ENCODE assay signal across 10 mouse cellular contexts in genomic region chr11:33928658-33929057, GRCm38 (mm10). TPM values are rescaled to one million over a fixed set of nuclear protein-coding genes. Genes with fewer than 3 reads are reported as not detected.
DNase-seq lines count a peak whose midpoint lies in the region; ATAC-seq lines count a peak whose summit lies in the region.
"Had no signal": no experiment of that assay in that cellular context is flagged by ENCODE, and none has a peak within 500 bp of the region (broad histone marks: within the 10 kb centered on the region; RNA-seq: fewer than 3 reads in every experiment).

No protein-coding gene starts in this region.

- no peak overlapping the region for H3K9ac ChIP-seq in embryonic facial prominence, embryonic 11.5 days (replicated peaks; ENCODE audit: low read length)
- no peak overlapping the region for H3K9ac ChIP-seq in limb, embryonic 13.5 days
- H3K9ac ChIP-seq: neural tube, embryonic 12.5 days had no signal

- 21% methylated on average over 7 of the region's 7 CpGs for WGBS in embryonic facial prominence, embryonic 11.5 days
- WGBS in limb, embryonic 13.5 days = 10% methylated on average over 7 of the region's 7 CpGs

- no peak overlapping the region for H3K4me2 ChIP-seq in embryonic facial prominence, embryonic 11.5 days (ENCODE audit: low read depth, low read length)
- 0 out of 2 replicates have a peak overlapping the region, but pooled peaks have one; percentile 7 for H3K4me2 ChIP-seq in limb, embryonic 13.5 days (replicated peaks)
- H3K4me2 ChIP-seq: neural tube, embryonic 12.5 days had no signal

- no peaks in the 10 kb centered on the region for H3K27me3 ChIP-seq in embryonic facial prominence, embryonic 11.5 days (ENCODE audit: control insufficient read depth, insufficient read depth, low read length)
- H3K27me3 ChIP-seq in limb, embryonic 13.5 days = peaks cover 12% of the 10 kb centered on the region

- H3K36me3 ChIP-seq in embryonic facial prominence, embryonic 11.5 days (replicated peaks; ENCODE audit: control insufficient read depth, insufficient read depth, low read depth, low read length) = no peaks in the 10 kb centered on the region
- no peaks in the 10 kb centered on the region for H3K36me3 ChIP-seq in limb, embryonic 13.5 days
- H3K36me3 ChIP-seq: G1E; neural tube, embryonic 12.5 days had no signal

- 0 out of 2 replicates have a peak, but pooled peaks have one; percentile 45 for ATAC-seq in embryonic facial prominence, embryonic 11.5 days (replicated peaks; ENCODE audit: insufficient number of reproducible peaks, low FRiP score, low TSS enrichment, low read depth)
- peak; percentile 70 for ATAC-seq in limb, embryonic 13.5 days (ENCODE audit: low FRiP score, low read depth)

- H3K27ac ChIP-seq in embryonic facial prominence, embryonic 11.5 days (replicated peaks; ENCODE audit: low read depth, low read length) = no peak overlapping the region
- no peak overlapping the region for H3K27ac ChIP-seq in limb, embryonic 13.5 days
- H3K27ac ChIP-seq: neural tube, embryonic 12.5 days had no signal

- H3K4me3 ChIP-seq in embryonic facial prominence, embryonic 11.5 days (ENCODE audit: low read depth, low read length) = no peak overlapping the region
- no peak overlapping the region for H3K4me3 ChIP-seq in limb, embryonic 13.5 days
- H3K4me3 ChIP-seq: neural tube, embryonic 12.5 days had no signal

- no peaks in the 10 kb centered on the region for H3K9me3 ChIP-seq in embryonic facial prominence, embryonic 11.5 days (replicated peaks; ENCODE audit: control insufficient read depth, low read length)
- H3K9me3 ChIP-seq in limb, embryonic 13.5 days = no peaks in the 10 kb centered on the region
- H3K9me3 ChIP-seq: neural tube, embryonic 12.5 days had no signal

- DNase-seq in cerebellum, postnatal 10 days = peak; percentile 42 to 49
- DNase-seq in cerebellum, adult 9-10 months = no peak
- peak; percentile 33 for DNase-seq in ovary, postnatal 14 days (ENCODE audit: low spot score)
- DNase-seq in ovary, postnatal 36 days (ENCODE audit: low spot score) = no peak
- peak; percentile 85 for DNase-seq in embryonic facial prominence, embryonic 11.5 days (ENCODE audit: low spot score)
- DNase-seq in retina, embryonic 14.5 days (ENCODE audit: low spot score) = peak; percentile 75
- no peak for DNase-seq in cerebellum, adult 18-20 months

- H3K4me1 ChIP-seq in embryonic facial prominence, embryonic 11.5 days (ENCODE audit: control insufficient read depth, insufficient read depth, low read length) = no peaks in the 10 kb centered on the region
- H3K4me1 ChIP-seq in limb, embryonic 13.5 days = peaks cover 39% of the 10 kb centered on the region

RNA-seq across cellular contexts. Expression of gene Kcnmb1, which starts 34.2 kb away (rescaled TPM):
- polyA plus RNA-seq in embryonic facial prominence, embryonic 11.5 days (2014; fragmentation: Nextera tagmentation; extraction: Ambion mirVana) = 0.10 and 0.22 TPM in 2 replicates
- 0.10 and 0.14 TPM in 2 replicates for polyA plus RNA-seq in limb, embryonic 13.5 days (2015; fragmentation: Nextera tagmentation; extraction: Ambion mirVana)
- polyA plus RNA-seq: G1E had no signal

Comparison
In these comparisons a context has a peak if more than half of its experiments do, and no peak if none do; other contexts are left out.
1. DNase-seq: peak in cerebellum, postnatal 10 days (2 of 2), ovary, postnatal 14 days (single experiment), embryonic facial prominence, embryonic 11.5 days (single experiment) and retina, embryonic 14.5 days (single experiment); none in cerebellum, adult 9-10 months (single experiment), ovary, postnatal 36 days (single experiment) and cerebellum, adult 18-20 months (0 of 2).